Mouse (Mus musculus) left cerebral cortex, adult 2 months (tissue): ENCODE results near the gene Onecut3. TPM values are rescaled to one million over a fixed set of nuclear protein-coding genes. Genes with fewer than 3 reads are reported as not detected.
A peak's percentile ranks its signal among the peaks of the same experiment; 100 is the strongest.

Experiments used
- DNase-seq, 2 experiments: peaks; one replicate each; pipeline ENCODE4 v3.0.0; 2021 to 2022; ENCODE audit warnings: low spot score in 2 of 2, mixed read lengths in 1 of 2; ENCODE audit errors: extremely low spot score in 1 of 2
- H3K27ac ChIP-seq: fragments of 200-600 bp; 2 replicates; pipeline ENCODE4 v1.8.1; 2022
- H3K4me3 ChIP-seq: fragments of 200-600 bp; 2 replicates; pipeline ENCODE4 v1.8.1; 2022
- CTCF ChIP-seq: fragments of 200-600 bp; IDR thresholded peaks from 2 replicates; pipeline ENCODE4 v1.8.1; 2022; ENCODE audit warnings: antibody characterized with exemption, mild to moderate bottlenecking, moderate library complexity
- intact Hi-C: fragments of 180-260 bp; cut with DNase I; formaldehyde crosslinking; loops from one replicate; pipeline ENCODE4 v1.15.1; 2025
- long read RNA-seq, 2 experiments: library from polyadenylated mRNA; stranded (forward); transcript quantifications; one replicate each; pipeline ENCODE4 v2.0.0; 2021; ENCODE audit warnings: borderline mapping rate in 2 of 2
- total RNA-seq, 2 experiments: library from RNA; stranded (reverse); gene quantifications; 2 replicates each; pipeline ENCODE4 v1.2.3; 2021

Onecut3 gene
- not detected for total RNA-seq
- long read RNA-seq, experiment 1: 0 reads
- long read RNA-seq, experiment 2: 0 reads

DNA sequence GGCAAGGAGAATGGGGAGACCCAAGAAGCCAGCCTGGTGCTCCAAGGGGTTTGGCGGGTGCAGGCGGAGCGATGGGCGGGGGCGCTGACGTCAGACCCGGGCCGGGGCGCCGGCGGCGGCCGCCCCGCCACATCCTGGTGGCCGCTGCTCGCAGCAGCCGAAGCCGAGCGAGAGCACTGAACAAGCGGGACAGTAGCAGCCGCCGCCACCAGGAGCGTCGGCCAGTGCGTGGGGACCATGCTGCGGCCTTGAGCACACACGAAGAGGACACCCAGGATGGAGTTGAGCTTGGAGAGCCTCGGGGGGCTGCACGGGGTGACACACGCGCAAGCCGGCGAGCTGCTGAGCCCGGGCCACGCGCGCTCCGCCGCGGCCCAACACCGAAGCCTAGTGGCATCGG is at the start of gene Onecut3:
Onecut3 (plus strand) TSS at position 104 of the 400 bp plus-strand sequence.
- DNase-seq: no peak
- no peak; the same call in 1 of the 2 replicates for TF ChIP-seq CTCF
- Histone ChIP-seq H3K27ac (no peak within 1 kb of the TSS), H3K4me3 (peak within 1 kb of the TSS; percentile 27; the same call in 1 of the 2 replicates)
- intact Hi-C loops: no loop called here

DNA sequence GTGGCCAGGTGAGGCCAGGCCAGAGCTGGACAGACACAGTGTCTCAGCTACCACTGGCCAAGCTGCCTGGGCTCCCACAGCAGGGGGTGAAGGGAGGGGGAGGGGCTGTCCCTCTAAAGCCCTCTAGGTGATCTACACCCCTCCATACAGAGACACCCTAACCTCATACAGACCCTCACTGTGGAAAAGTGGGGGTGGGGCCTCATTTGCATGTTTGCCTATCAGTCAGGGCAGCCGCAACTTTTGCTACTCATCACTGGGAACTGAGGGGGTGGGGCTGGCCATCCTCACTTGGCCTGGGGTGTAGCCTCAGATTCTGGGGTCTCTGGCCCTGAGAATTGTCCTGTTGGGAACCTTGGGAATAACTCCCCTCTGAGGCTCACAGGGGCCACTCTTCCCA is 49.6 kb upstream of the Onecut3 start:
- intact Hi-C loops: loop anchor here (10.0 kb wide), 1 partner anchor 240 kb away; no protein-coding TSS in a partner anchor
- DNase-seq: no peak
- Histone ChIP-seq H3K4me3 (no peak overlapping the region), H3K27ac (no peak overlapping the region)
- TF ChIP-seq CTCF: no peak

DNA sequence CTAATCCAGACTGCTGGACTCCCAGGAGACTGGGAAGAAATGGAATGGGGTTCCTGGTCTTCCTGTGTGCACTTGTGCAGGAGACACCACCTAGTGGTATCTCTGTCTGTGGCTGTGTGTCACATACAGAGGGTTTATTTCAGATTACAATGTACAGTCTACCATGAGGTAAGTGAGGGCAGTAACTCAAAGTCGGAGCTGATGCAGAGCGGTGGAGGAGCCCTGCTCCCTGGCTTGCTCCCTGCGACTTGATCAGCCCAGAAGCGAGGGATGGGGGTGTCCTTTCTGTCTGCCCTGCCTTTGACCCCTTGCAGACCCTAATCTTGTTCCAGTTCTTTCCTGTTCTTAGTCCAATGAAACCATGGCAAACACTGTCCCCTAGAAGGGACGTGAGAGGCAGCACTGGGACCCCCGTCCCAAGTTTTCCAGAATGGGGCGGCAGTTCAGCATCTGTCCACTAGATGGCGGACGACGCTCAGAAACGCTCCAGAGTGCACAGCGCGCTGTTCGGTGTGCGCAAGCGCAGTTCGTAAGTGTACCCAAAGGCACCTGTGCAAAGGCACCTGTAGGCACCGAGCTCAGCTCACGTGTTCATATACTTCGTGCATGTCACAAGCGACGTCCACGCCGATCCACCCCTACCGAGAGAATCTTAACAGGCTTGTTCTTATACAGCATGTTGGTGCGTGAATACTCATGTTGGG is 48.6 kb upstream of the Onecut3 start:
- TF ChIP-seq CTCF: peak; percentile 97
- intact Hi-C loops: loop anchor here (1.0 to 10.0 kb wide), 3 partner anchors 63 to 239 kb away; no protein-coding TSS in a partner anchor
- peak; percentile 73 to 76 for DNase-seq
- no peak overlapping the region for H3K27ac ChIP-seq
- 0 out of 2 replicates have a peak overlapping the region, but pooled peaks have one; percentile 5 for H3K4me3 ChIP-seq

DNA sequence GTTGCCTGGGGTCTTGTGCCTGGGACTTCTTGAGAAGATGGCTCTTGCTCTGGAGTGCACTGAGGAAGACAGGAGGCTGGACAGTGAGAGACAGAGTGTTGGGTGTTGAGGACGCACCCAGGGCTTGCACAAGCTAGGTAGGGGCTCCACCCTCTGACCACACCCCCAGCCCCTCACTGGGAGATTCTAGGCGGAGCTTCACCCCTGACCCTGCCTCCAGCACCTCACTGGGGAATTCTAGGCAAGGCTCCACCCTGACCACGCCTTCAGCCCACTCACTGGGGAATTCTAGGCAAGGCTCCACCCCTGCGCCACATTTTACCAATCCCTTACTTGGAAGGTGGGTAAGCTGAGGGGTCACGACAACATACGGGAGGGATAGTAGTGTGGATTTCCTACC is 44.0 kb upstream of the Onecut3 start:
- no peak for DNase-seq
- intact Hi-C loops: no loop called here
- H3K27ac ChIP-seq: no peak overlapping the region
- no peak overlapping the region for H3K4me3 ChIP-seq
- no peak for TF ChIP-seq CTCF

DNA sequence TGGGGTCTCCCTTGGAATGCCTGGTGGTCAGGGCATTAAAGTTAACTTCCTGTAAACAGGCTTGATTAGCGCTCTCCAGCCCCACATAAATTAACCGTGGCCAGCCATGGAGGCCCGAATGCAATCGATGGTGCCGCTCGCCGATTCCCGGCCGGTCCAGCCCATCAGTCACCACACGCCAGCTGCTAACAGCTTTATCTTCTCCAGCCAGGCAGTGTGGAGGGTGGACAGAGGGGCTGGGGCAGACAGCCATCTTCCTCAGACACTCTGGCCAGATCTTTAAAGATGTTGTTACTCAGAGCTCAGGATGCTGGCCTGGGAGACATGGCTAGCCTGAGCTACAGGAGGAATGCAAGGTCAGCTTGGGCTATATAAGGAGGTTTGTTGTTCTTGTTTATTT is 41.0 kb upstream of the Onecut3 start:
- no peak for DNase-seq
- Histone ChIP-seq H3K4me3 (no peak overlapping the region), H3K27ac (no peak overlapping the region)
- intact Hi-C loops: no loop called here
- TF ChIP-seq CTCF: no peak

DNA sequence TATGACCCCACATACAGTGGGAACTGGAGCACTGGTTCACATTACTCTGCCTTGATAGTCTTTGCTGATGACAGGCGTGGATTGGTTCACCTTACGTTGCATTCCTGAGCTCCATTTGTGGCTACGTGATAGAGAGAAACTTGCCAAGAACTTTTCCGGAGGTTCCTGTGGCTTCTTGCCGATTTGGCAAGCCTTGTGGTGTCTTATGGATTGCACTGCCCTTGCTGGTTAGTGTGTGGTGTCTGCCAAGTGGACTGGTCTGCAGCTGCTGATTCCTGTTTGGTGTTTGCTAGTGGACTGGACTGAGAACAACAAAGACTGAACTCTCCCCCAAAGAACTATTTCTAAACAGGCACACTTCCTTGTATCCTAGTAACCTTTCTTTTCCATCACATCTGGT is 39.9 kb upstream of the Onecut3 start:
- no peak overlapping the region for H3K4me3 ChIP-seq
- TF ChIP-seq CTCF: no peak
- H3K27ac ChIP-seq: no peak overlapping the region
- intact Hi-C loops: no loop called here
- DNase-seq: no peak

DNA sequence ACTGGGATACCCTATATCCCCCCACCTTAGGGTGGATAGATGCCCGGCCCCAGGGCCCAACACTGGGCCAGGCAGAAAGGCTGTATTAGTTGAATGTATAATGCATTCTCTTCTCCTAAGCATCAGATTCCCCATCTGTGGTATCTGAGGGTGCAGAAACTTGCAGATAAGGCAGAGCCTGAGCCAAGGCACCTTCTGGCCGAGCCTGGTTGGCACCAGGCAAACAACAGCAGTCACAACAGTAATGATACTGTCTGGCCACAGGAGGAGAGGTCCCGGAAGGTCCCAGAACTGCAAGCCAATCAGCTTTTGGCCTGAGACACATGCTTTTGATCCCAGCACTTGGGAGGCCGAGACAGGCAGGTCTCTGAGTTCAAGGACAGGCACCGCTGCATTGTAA is 38.9 kb upstream of the Onecut3 start:
- Histone ChIP-seq H3K4me3 (no peak overlapping the region), H3K27ac (no peak overlapping the region)
- intact Hi-C loops: no loop called here
- DNase-seq: no peak
- no peak for TF ChIP-seq CTCF

DNA sequence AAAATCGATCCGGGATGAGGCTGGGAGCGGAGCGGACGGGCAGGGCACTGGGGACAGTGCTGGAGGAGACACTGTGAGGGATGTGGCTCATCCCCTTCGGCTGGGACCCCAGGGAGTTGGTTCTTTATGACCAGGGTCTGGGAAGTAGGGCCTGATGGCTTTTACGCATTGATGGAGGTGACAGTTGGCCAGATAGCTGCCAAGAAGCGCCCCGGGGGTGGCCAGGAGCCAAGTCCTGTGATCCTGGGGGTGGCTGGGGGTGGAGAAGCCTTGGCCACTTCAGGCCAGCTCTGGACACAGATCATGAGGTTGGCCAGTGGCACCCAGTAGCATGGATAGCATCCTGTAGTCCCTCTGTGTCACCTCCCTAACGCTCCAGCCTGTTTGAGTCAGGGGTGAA is 35.4 kb upstream of the Onecut3 start:
- no peak overlapping the region for H3K27ac ChIP-seq
- intact Hi-C loops: no loop called here
- no peak overlapping the region for H3K4me3 ChIP-seq
- no peak for TF ChIP-seq CTCF
- no peak for DNase-seq

DNA sequence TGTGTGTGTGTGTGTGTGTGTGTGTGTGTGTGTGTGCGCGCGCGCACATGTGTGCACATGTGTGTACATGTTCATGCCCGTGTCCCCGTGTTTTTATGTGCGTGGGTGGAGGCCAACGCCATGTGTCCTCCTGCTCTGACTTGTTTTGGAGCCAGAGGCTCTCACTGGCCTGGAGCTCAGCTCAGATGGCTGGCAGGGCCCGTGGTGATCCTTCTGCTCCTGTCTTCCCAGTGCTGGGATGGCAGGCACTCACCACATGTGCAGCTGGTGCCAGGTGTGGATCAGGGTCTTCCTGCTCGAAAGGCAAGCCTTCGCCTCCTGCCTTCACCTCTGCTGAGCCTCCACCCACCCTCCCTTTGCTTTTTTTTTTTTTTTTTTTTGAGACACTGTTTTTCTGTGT is 35.0 kb upstream of the Onecut3 start:
- TF ChIP-seq CTCF: no peak
- no peak for DNase-seq
- Histone ChIP-seq H3K27ac (no peak overlapping the region), H3K4me3 (no peak overlapping the region)
- intact Hi-C loops: no loop called here

DNA sequence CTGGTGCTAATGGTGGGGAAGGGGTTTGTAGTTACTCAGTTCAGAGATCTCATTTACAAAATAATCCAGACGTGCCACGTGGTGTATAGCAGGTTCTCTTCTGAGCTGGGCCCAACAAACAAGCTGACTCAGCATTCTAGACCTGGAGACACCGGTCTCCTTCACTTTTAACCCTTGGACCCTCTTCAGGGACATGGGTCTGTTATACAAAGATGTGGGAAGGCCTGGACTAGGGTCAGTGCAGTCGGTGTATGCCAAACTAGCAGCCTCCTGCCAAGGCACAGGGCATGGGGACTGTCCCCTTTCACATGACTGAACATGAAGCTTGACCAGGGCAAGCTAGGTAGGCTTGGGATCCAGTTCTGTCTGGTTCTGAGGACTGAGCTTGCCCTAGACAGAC is 34.3 kb upstream of the Onecut3 start:
- intact Hi-C loops: no loop called here
- TF ChIP-seq CTCF: no peak
- no peak for DNase-seq
- no peak overlapping the region for H3K4me3 ChIP-seq
- H3K27ac ChIP-seq: no peak overlapping the region

DNA sequence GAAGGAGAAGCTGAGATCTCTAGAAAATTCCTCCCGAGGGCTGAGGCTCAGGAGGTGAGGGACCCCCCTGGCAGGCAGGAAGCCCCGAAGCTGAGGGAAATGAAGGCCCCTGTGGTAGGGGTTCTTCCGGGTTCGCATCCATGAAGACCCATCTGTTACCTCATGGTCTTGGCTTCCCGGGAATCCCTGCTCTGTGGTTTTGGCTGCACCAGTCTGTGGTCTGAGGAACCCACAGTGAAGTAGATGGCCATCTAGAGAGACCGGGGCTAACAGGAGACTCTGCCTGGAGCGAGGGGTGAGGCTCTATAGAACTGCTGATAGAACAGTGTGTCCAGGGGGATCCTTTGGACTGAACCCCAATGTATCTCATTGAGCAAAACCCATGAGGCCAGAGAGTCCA is 33.3 kb upstream of the Onecut3 start:
- intact Hi-C loops: no loop called here
- DNase-seq: no peak
- Histone ChIP-seq H3K4me3 (no peak overlapping the region), H3K27ac (no peak overlapping the region)
- TF ChIP-seq CTCF: no peak

DNA sequence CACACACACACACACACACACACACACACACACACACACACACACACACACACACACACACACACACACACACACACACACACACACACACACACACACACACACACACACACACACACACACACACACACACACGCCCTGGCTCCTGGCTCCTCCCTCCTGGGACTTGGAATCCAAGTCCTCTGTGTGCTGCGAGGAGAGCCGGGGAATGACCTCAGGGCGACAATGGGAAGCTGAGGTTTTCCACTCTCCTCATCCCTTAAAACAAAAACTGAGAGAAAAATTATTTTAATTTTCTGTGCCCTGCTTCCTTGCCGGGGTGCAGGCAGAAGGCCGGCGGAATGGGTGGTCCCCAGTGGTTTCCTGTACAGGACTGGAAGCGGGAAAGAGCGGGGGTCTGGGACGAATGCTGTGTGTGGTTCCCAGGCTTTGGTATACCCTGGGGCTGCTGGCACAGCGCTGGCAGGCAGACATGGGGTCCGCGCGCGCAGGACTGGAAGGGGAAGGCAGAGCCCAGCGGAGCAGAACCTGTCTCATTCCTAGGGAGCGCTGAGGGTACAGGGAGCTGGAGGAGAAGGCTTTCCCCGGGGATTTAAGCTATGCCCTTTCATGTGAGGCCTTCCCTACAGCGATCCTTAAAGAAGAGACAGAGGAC is 30.1 kb upstream of the Onecut3 start:
- no peak for TF ChIP-seq CTCF
- intact Hi-C loops: no loop called here
- no peak overlapping the region for H3K27ac ChIP-seq
- H3K4me3 ChIP-seq: no peak overlapping the region
- DNase-seq: no peak

DNA sequence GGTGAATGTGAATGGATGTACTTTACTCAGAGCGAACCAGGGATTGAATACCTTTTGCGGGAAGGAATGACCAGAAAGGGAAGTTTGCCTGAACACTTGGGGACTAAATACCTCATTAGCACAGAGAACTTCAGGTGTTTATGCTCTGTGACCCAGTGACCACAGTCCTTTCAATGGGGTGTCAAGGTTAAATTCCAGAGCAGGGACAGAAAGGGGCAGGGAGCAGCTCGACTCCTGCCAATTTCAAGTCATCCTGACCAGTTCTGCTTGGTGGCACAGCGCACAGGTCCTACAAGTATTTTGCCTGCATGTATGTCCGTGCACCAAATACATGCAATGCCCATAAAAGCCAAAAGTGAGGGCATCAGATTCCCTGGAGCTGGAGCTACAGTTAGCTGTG is 29.6 kb upstream of the Onecut3 start:
- intact Hi-C loops: no loop called here
- TF ChIP-seq CTCF: no peak

More for the DNA sequence above, 29.6 kb upstream of the Onecut3 start:
- Histone ChIP-seq H3K4me3 (no peak overlapping the region), H3K27ac (no peak overlapping the region)
- DNase-seq: no peak
